Mouse (Mus musculus): ENCODE results near the gene Prelp.

DNA sequence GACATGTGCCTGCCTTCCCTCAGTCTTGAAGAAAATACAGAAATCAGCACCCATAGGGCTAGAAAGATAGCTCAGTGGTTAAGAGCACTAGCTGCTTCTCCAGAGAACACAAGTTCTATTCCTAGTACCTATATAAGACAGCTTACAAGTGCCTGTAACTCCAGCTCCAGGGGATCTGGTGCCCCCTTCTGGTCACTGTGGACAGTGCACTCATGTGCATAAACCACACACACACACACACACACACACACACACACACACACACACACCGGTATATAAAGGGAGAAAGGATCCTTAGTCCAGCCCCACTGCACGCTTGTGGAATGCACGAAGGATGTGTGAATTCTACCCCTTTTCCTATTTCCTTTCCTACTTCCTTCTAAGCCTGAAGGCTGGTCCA is 15.0 kb upstream of the Prelp start:
- peak; percentile 44 for TF ChIP-seq CTCF (IDR thresholded peaks at IDR 0.05)
- no peak for TF ChIP-seq EP300 (IDR thresholded peaks at IDR 0.05)
